Mouse (Mus musculus) left cerebral cortex, postnatal 4 days (tissue): Measurements from ENCODE around the gene Cd177. TPM values are rescaled to one million over a fixed set of nuclear protein-coding genes. Genes with fewer than 3 reads are reported as not detected.

Experiments used
- total RNA-seq, 2 experiments: library from RNA; stranded (reverse); gene quantifications; 2 replicates each; pipeline ENCODE4 v1.2.3; 2021

Cd177 gene
- total RNA-seq, 2 experiments from 2014 or later, result not detected

Other genes starting within 250 kb of the Cd177 start
- not detected for gene AC161166.1, start 247.9 kb downstream of the Cd177 start, total RNA-seq
- 100 to 1,000 TPM; 118 to 120 TPM for gene Irgq, start 229.6 kb downstream of the Cd177 start, total RNA-seq
- gene Pinlyp, start 214.2 kb downstream of the Cd177 start, total RNA-seq, result under 1 TPM in 1 of 2 experiments, not detected in 1; 0.48 TPM
- gene Xrcc1, start 214.0 kb downstream of the Cd177 start, total RNA-seq, result 10 to 100 TPM; 48.8 to 49.3 TPM
- gene Ethe1, start 172.8 kb downstream of the Cd177 start, total RNA-seq, result 10 to 100 TPM; 16.1 to 17.5 TPM
- 10 to 100 TPM; 11.7 to 13.0 TPM for gene Zfp575, start 172.7 kb downstream of the Cd177 start, total RNA-seq
- under 1 TPM; 0.48 to 0.72 TPM for gene Phldb3, start 149.5 kb downstream of the Cd177 start, total RNA-seq
- under 1 TPM; 0.68 to 0.77 TPM for gene Lypd3, start 123.8 kb downstream of the Cd177 start, total RNA-seq
- gene Tex101, start 83.6 kb downstream of the Cd177 start, total RNA-seq, result not detected
- not detected for gene BC049730, start 51.1 kb downstream of the Cd177 start, total RNA-seq
- gene Gm4763, start 33.4 kb downstream of the Cd177 start, total RNA-seq, result not detected
- not detected for gene Ceacam10, start 16.9 kb upstream of the Cd177 start, total RNA-seq
- 1 to 10 TPM; 3.1 to 7.4 TPM for gene Gm9844, start 101.9 kb upstream of the Cd177 start, total RNA-seq
- gene Lypd4, start 109.6 kb upstream of the Cd177 start, total RNA-seq, result not detected
- not detected for gene Dmrtc2, start 109.7 kb upstream of the Cd177 start, total RNA-seq
- gene Rps19, start 124.1 kb upstream of the Cd177 start, total RNA-seq, result 1,000 to 10,000 TPM in 1 of 2 experiments, 100 to 1,000 TPM in 1; 915 to 1,028 TPM
- under 1 TPM; 0.24 to 0.52 TPM for gene Cd79a, start 137.1 kb upstream of the Cd177 start, total RNA-seq
- gene Arhgef1, start 142.6 kb upstream of the Cd177 start, total RNA-seq, result 100 to 1,000 TPM; 143 to 147 TPM
- gene Gm4881, start 184.2 kb upstream of the Cd177 start, total RNA-seq, result not detected
- gene Rabac1, start 212.4 kb upstream of the Cd177 start, total RNA-seq, result 100 to 1,000 TPM; 246 to 251 TPM
- 1,000 to 10,000 TPM; 1,141 to 1,280 TPM for gene Atp1a3, start 245.6 kb upstream of the Cd177 start, total RNA-seq